Mouse (Mus musculus): ENCODE measurements around the gene Psg21. TPM values are rescaled to one million over a fixed set of nuclear protein-coding genes. Genes with fewer than 3 reads are reported as not detected.
"Not testable (repeated sequence)": the region's sequence is repeated elsewhere in the genome, so short reads cannot be mapped to it uniquely, and the experiment has no call there.

Psg21 gene
- not detected in 2 replicates for polyA plus RNA-seq (2014; fragmentation: Nextera tagmentation; extraction: Ambion mirVana)

- WGBS = 44% methylated on average over 1 of the region's 2 CpGs
- DNase-seq (ENCODE audit: low spot score) = not testable (repeated sequence)
These were observed at the start of gene Psg21 for GRCm38 (mm10) chr7:18656625-18657024. Gene Psg21, minus strand, starts transcription at chr7:18656725.

DNA sequence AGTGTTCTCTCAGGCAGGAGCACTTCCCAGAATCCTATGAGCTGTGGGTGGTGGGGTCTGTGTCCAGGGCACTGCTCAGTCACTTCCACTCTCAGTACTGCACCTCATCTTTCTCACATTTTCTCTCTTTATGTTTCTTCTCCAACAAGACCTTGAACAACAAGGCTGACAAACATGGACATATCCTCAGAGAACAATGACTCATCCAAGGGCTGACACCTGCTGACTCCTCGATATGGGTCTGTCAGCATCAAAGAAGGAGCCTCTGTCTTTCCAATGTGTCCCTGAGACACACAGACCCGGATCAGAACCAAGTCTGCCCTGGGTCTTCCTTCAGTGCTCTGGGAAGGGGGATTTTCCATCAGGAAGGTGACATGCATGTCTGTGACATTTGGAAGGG lies 29.6 kb upstream of the Psg21 start, which contains the start of gene Psg20:
Gene Psg20, minus strand, starts transcription at position 101 of the 400 bp plus-strand sequence.
- Histone ChIP-seq H3K27me3 (replicated peaks; ENCODE audit: control insufficient read depth, insufficient read depth, low read length) (no peaks in the 10 kb centered on the region), H3K9me3 (ENCODE audit: control insufficient read depth, low read length) (no peaks in the 10 kb centered on the region), H3K36me3 (ENCODE audit: control insufficient read depth, insufficient read depth, low read length) (no peaks in the 10 kb centered on the region), H3K4me1 (ENCODE audit: control insufficient read depth, insufficient read depth, low read length) (no peaks in the 10 kb centered on the region), H3K4me3 (ENCODE audit: low read depth, low read length) (no peak within 1 kb of the TSS), H3K9ac (ENCODE audit: low read depth, low read length) (no peak within 1 kb of the TSS), H3K27ac (replicated peaks; ENCODE audit: low read depth, low read length) (no peak within 1 kb of the TSS), H3K4me2 (ENCODE audit: low read depth, low read length) (no peak within 1 kb of the TSS)
- DNase-seq (ENCODE audit: low spot score) = no peak
- ATAC-seq (ENCODE audit: low read depth) = no peak
- WGBS = 50% methylated on average over 2 of the region's 2 CpGs

More at GRCm38 (mm10) chr7:18656625-18657024, at the start of gene Psg21:
- H3K4me2 ChIP-seq (ENCODE audit: low read depth, low read length); H3K27ac ChIP-seq (replicated peaks; ENCODE audit: low read depth, low read length); H3K9me3 ChIP-seq (ENCODE audit: control insufficient read depth, low read length); H3K36me3 ChIP-seq (ENCODE audit: control insufficient read depth, insufficient read depth, low read length); ATAC-seq (ENCODE audit: low read depth); H3K4me1 ChIP-seq (ENCODE audit: control insufficient read depth, insufficient read depth, low read length); H3K27me3 ChIP-seq (replicated peaks; ENCODE audit: control insufficient read depth, insufficient read depth, low read length); H3K9ac ChIP-seq (ENCODE audit: low read depth, low read length); H3K4me3 ChIP-seq (ENCODE audit: low read depth, low read length): not testable (repeated sequence)

GRCm38 (mm10) chr7:18685586-18685985 lies 29.1 kb upstream of the Psg21 start:
- H3K27ac ChIP-seq (replicated peaks; ENCODE audit: low read depth, low read length) = no peak overlapping the region
- H3K4me3 ChIP-seq (ENCODE audit: low read depth, low read length) = no peak overlapping the region
- ATAC-seq (ENCODE audit: low read depth) (no peak), DNase-seq (ENCODE audit: low spot score) (no peak)
- H3K9me3 ChIP-seq (ENCODE audit: control insufficient read depth, low read length) = no peaks in the 10 kb centered on the region
- no peaks in the 10 kb centered on the region for H3K4me1 ChIP-seq (ENCODE audit: control insufficient read depth, insufficient read depth, low read length)
- H3K4me2 ChIP-seq (ENCODE audit: low read depth, low read length) = no peak overlapping the region
- no peaks in the 10 kb centered on the region for H3K27me3 ChIP-seq (replicated peaks; ENCODE audit: control insufficient read depth, insufficient read depth, low read length)
- no peaks in the 10 kb centered on the region for H3K36me3 ChIP-seq (ENCODE audit: control insufficient read depth, insufficient read depth, low read length)
- H3K9ac ChIP-seq (ENCODE audit: low read depth, low read length) = no peak overlapping the region

- no peak for ATAC-seq (ENCODE audit: low read depth)
- no peak overlapping the region for H3K9ac ChIP-seq (ENCODE audit: low read depth, low read length)
- no peaks in the 10 kb centered on the region for H3K27me3 ChIP-seq (replicated peaks; ENCODE audit: control insufficient read depth, insufficient read depth, low read length)
- WGBS = 31% methylated on average over 2 of the region's 2 CpGs
- H3K36me3 ChIP-seq (ENCODE audit: control insufficient read depth, insufficient read depth, low read length) = no peaks in the 10 kb centered on the region
- no peaks in the 10 kb centered on the region for H3K9me3 ChIP-seq (ENCODE audit: control insufficient read depth, low read length)
- no peaks in the 10 kb centered on the region for H3K4me1 ChIP-seq (ENCODE audit: control insufficient read depth, insufficient read depth, low read length)
- no peak overlapping the region for H3K4me2 ChIP-seq (ENCODE audit: low read depth, low read length)
- no peak overlapping the region for H3K4me3 ChIP-seq (ENCODE audit: low read depth, low read length)
- no peak overlapping the region for H3K27ac ChIP-seq (replicated peaks; ENCODE audit: low read depth, low read length)
- DNase-seq (ENCODE audit: low spot score) = peak; percentile 30
These were observed 23.2 kb upstream of the Psg21 start for GRCm38 (mm10) chr7:18679772-18680171.

DNA sequence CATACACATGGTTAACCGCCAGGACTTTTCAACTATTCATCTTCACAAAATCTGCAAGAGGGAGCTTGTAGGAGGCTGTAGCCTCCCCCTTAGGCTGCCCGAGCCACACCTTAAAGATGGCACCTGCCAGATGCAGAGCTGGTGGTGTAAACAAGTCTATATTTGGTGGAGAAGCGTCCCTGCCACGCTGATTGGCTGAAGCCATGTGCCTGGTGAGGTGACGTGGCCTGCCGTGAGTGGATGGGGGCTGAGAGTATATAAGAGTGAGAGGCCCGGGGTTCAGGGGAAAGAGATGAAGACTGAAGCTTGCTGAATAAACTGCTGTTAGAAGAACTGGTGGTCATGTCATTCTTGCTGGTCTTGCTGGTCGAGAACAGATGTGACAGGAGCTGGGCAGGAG lies 29.6 kb downstream of the Psg21 start:
- not testable (repeated sequence) for H3K4me2 ChIP-seq (ENCODE audit: low read depth, low read length); H3K9me3 ChIP-seq (ENCODE audit: control insufficient read depth, low read length); ATAC-seq (ENCODE audit: low read depth); H3K36me3 ChIP-seq (ENCODE audit: control insufficient read depth, insufficient read depth, low read length); H3K4me3 ChIP-seq (ENCODE audit: low read depth, low read length); H3K4me1 ChIP-seq (ENCODE audit: control insufficient read depth, insufficient read depth, low read length); H3K27me3 ChIP-seq (replicated peaks; ENCODE audit: control insufficient read depth, insufficient read depth, low read length); DNase-seq (ENCODE audit: low spot score); H3K27ac ChIP-seq (replicated peaks; ENCODE audit: low read depth, low read length); H3K9ac ChIP-seq (ENCODE audit: low read depth, low read length)
- WGBS = 86% methylated on average over 8 of the region's 8 CpGs

GRCm38 (mm10) chr7:18616401-18616800 lies 40.1 kb downstream of the Psg21 start, which contains the start of gene Psg23:
Gene Psg23, minus strand, starts transcription at chr7:18616501.
- not testable (repeated sequence) for H3K4me1 ChIP-seq (ENCODE audit: control insufficient read depth, insufficient read depth, low read length); H3K4me3 ChIP-seq (ENCODE audit: low read depth, low read length); H3K9ac ChIP-seq (ENCODE audit: low read depth, low read length); H3K4me2 ChIP-seq (ENCODE audit: low read depth, low read length); H3K27ac ChIP-seq (replicated peaks; ENCODE audit: low read depth, low read length); DNase-seq (ENCODE audit: low spot score); H3K36me3 ChIP-seq (ENCODE audit: control insufficient read depth, insufficient read depth, low read length); ATAC-seq (ENCODE audit: low read depth); H3K9me3 ChIP-seq (ENCODE audit: control insufficient read depth, low read length); H3K27me3 ChIP-seq (replicated peaks; ENCODE audit: control insufficient read depth, insufficient read depth, low read length)
- WGBS = 63% methylated on average over 1 of the region's 2 CpGs

Other genes starting within 250 kb of the Psg21 start
- not detected in 2 replicates for gene Psg28, start 224.7 kb downstream of the Psg21 start, polyA plus RNA-seq (2014; fragmentation: Nextera tagmentation; extraction: Ambion mirVana)
- not detected in 2 replicates for gene Psg26, start 172.5 kb downstream of the Psg21 start, polyA plus RNA-seq (2014; fragmentation: Nextera tagmentation; extraction: Ambion mirVana)
- gene Psg25, start 124.5 kb downstream of the Psg21 start, polyA plus RNA-seq (2014; fragmentation: Nextera tagmentation; extraction: Ambion mirVana) = not detected in 2 replicates
- gene Psg27, start 89.4 kb downstream of the Psg21 start, polyA plus RNA-seq (2014; fragmentation: Nextera tagmentation; extraction: Ambion mirVana) = not detected in 2 replicates
- not detected in 2 replicates for gene Psg23, start 40.2 kb downstream of the Psg21 start, polyA plus RNA-seq (2014; fragmentation: Nextera tagmentation; extraction: Ambion mirVana)
- gene Psg20, start 29.5 kb upstream of the Psg21 start, polyA plus RNA-seq (2014; fragmentation: Nextera tagmentation; extraction: Ambion mirVana) = not detected in 2 replicates
- not detected in 2 replicates for gene Psg22, start 61.4 kb upstream of the Psg21 start, polyA plus RNA-seq (2014; fragmentation: Nextera tagmentation; extraction: Ambion mirVana)
- not detected in 2 replicates for gene Psg19, start 141.8 kb upstream of the Psg21 start, polyA plus RNA-seq (2014; fragmentation: Nextera tagmentation; extraction: Ambion mirVana)
- gene Psg17, start 164.9 kb upstream of the Psg21 start, polyA plus RNA-seq (2014; fragmentation: Nextera tagmentation; extraction: Ambion mirVana) = 0.10 TPM in 1 of 2 replicates, not detected in the other
- gene Mill2, start 183.2 kb upstream of the Psg21 start, polyA plus RNA-seq (2014; fragmentation: Nextera tagmentation; extraction: Ambion mirVana) = 0.52 and 0.58 TPM in 2 replicates
- gene Pglyrp1, start 214.6 kb upstream of the Psg21 start, polyA plus RNA-seq (2014; fragmentation: Nextera tagmentation; extraction: Ambion mirVana) = 5.3 and 10.0 TPM in 2 replicates

All from embryonic facial prominence, embryonic 14.5 days (tissue).